Mouse (Mus musculus): ENCODE results near the gene Slfn2.
"Not testable (repeated sequence)": the region's sequence is repeated elsewhere in the genome, so short reads cannot be mapped to it uniquely, and the experiment has no call there.

Slfn2 gene

GRCm38 (mm10) chr11:83064946-83065345 lies at the start of gene Slfn2:
Gene Slfn2, plus strand, starts transcription at chr11:83065112.
- no peak for DNase-seq

- DNase-seq = no peak
These were observed 48.8 kb upstream of the Slfn2 start for GRCm38 (mm10) chr11:83016093-83016492.

GRCm38 (mm10) chr11:83019561-83020519 lies 45.1 kb upstream of the Slfn2 start:
- not testable (repeated sequence) for DNase-seq

- no peak for DNase-seq
These were observed 44.3 kb upstream of the Slfn2 start, which contains the start of gene Slfn8 for GRCm38 (mm10) chr11:83020621-83021020. Gene Slfn8, minus strand, starts transcription at chr11:83020810.

GRCm38 (mm10) chr11:83038686-83039085 lies 26.2 kb upstream of the Slfn2 start:
- DNase-seq = not testable (repeated sequence)

GRCm38 (mm10) chr11:83039156-83039555 lies 25.8 kb upstream of the Slfn2 start:
- DNase-seq = no peak

- no peak for DNase-seq
These were observed 25.1 kb upstream of the Slfn2 start for GRCm38 (mm10) chr11:83039796-83040195.

GRCm38 (mm10) chr11:83040325-83040724 lies 24.6 kb upstream of the Slfn2 start:
- DNase-seq = no peak

GRCm38 (mm10) chr11:83041000-83041399 lies 23.9 kb upstream of the Slfn2 start:
- no peak for DNase-seq

GRCm38 (mm10) chr11:83043891-83044290 lies 21.0 kb upstream of the Slfn2 start:
- DNase-seq = no peak

GRCm38 (mm10) chr11:83045642-83046041 lies 19.3 kb upstream of the Slfn2 start:
- DNase-seq = no peak

GRCm38 (mm10) chr11:83057863-83058262 lies 7.0 kb upstream of the Slfn2 start:
- DNase-seq = peak; percentile 64

- no peak for DNase-seq
These were observed 4.4 kb upstream of the Slfn2 start for GRCm38 (mm10) chr11:83060412-83061020.

GRCm38 (mm10) chr11:83061806-83062205 lies 3.1 kb upstream of the Slfn2 start:
- DNase-seq = no peak

GRCm38 (mm10) chr11:83063126-83063525 lies 1.8 kb upstream of the Slfn2 start:
- DNase-seq = no peak

GRCm38 (mm10) chr11:83063941-83064349 lies 967 bp upstream of the Slfn2 start:
- DNase-seq = no peak

- DNase-seq = no peak
These were observed 781 bp downstream of the Slfn2 start for GRCm38 (mm10) chr11:83065441-83066344.

- no peak for DNase-seq
These were observed 2.0 kb downstream of the Slfn2 start for GRCm38 (mm10) chr11:83066640-83067531.

- no peak for DNase-seq
These were observed 3.2 kb downstream of the Slfn2 start for GRCm38 (mm10) chr11:83067982-83068694.

GRCm38 (mm10) chr11:83070321-83070970 lies 5.5 kb downstream of the Slfn2 start:
- DNase-seq = no peak

All from embryo, embryonic 11 days (tissue).